Mouse (Mus musculus): ENCODE data around the gene Ptgdr. TPM values are rescaled to one million over a fixed set of nuclear protein-coding genes. Genes with fewer than 3 reads are reported as not detected.

The Ptgdr gene
- polyA plus RNA-seq, 2 experiments = not detected

Other genes starting within 250 kb of the Ptgdr start
- gene Gm5624, start 231.4 kb downstream of the Ptgdr start, polyA plus RNA-seq (2012; rRNA removed) = not detected in 2 replicates
- gene Gm5624, start 231.4 kb downstream of the Ptgdr start, polyA plus RNA-seq (2014; fragmentation: Nextera tagmentation; extraction: Ambion mirVana) = not detected in 2 replicates
- not detected in 2 replicates for gene Gm8257, start 152.9 kb downstream of the Ptgdr start, polyA plus RNA-seq (2012; rRNA removed)
- gene Gm8257, start 152.9 kb downstream of the Ptgdr start, polyA plus RNA-seq (2014; fragmentation: Nextera tagmentation; extraction: Ambion mirVana) = not detected in 2 replicates
- not detected in 2 replicates for gene Gm8267, start 109.0 kb downstream of the Ptgdr start, polyA plus RNA-seq (2012; rRNA removed)
- gene Gm8267, start 109.0 kb downstream of the Ptgdr start, polyA plus RNA-seq (2014; fragmentation: Nextera tagmentation; extraction: Ambion mirVana) = not detected in 2 replicates
- 0.17 and 0.27 TPM in 2 replicates for gene Ptger2, start 128.8 kb upstream of the Ptgdr start, polyA plus RNA-seq (2012; rRNA removed)
- 0.38 and 0.47 TPM in 2 replicates for gene Ptger2, start 128.8 kb upstream of the Ptgdr start, polyA plus RNA-seq (2014; fragmentation: Nextera tagmentation; extraction: Ambion mirVana)

All from liver, embryonic 14.5 days (tissue).